Mouse (Mus musculus): ENCODE results near the gene Mtmr6.

- no peak for TF ChIP-seq CHD2 (IDR thresholded peaks at IDR 0.05; ENCODE audit: low read depth, low read length)
- no peak for TF ChIP-seq ZNF384 (IDR thresholded peaks at IDR 0.05; ENCODE audit: low read depth, low read length)
Measured at GRCm38 (mm10) chr14:60320813-60321212, 55.8 kb downstream of the Mtmr6 start.
